Mouse (Mus musculus) intestine, embryonic 14.5 days (tissue): ENCODE results near the gene Mlst8. TPM values are rescaled to one million over a fixed set of nuclear protein-coding genes. Genes with fewer than 3 reads are reported as not detected.

Experiments
- ATAC-seq: fragments of 200-750 bp; cut with Nextera tagmentation; replicated peaks from 2 replicates; pipeline ENCODE4 v1.8.0; 2017; ENCODE audit warnings: low read depth, moderate number of reproducible peaks, moderate TSS enrichment, moderate library complexity; ENCODE audit not compliant: low FRiP score, low TSS enrichment
- DNase-seq: peaks from one replicate; pipeline ENCODE4 v3.0.0-alpha.2; 2018; ENCODE audit warnings: low spot score
- H3K27ac ChIP-seq: fragments of 300-500 bp; sonication (generic); 2 replicates; pipeline ENCODE4 v1.5.1; 2014; ENCODE audit warnings: low read depth, mild to moderate bottlenecking, control low read depth
- H3K27me3 ChIP-seq: fragments of 300-500 bp; sonication (generic); replicated peaks from 2 replicates; pipeline ENCODE4 v1.6.1; 2014; ENCODE audit warnings: low read length, control low read depth; ENCODE audit not compliant: control insufficient read depth, insufficient read depth
- H3K36me3 ChIP-seq: fragments of 300-500 bp; sonication (generic); 2 replicates; pipeline ENCODE4 v1.6.1; 2014; ENCODE audit warnings: low read length, control low read depth; ENCODE audit not compliant: control insufficient read depth, insufficient read depth
- H3K4me1 ChIP-seq: fragments of 300-500 bp; sonication (generic); replicated peaks from 2 replicates; pipeline ENCODE4 v1.6.1; 2014; ENCODE audit warnings: low read length, control low read depth, mixed read lengths; ENCODE audit not compliant: control insufficient read depth, insufficient read depth
- H3K4me2 ChIP-seq: fragments of 300-500 bp; sonication (generic); 2 replicates; pipeline ENCODE4 v1.6.1; 2014; ENCODE audit warnings: low read length
- H3K4me3 ChIP-seq: fragments of 300-500 bp; sonication (generic); 2 replicates; pipeline ENCODE4 v1.5.1; 2014; ENCODE audit warnings: low read depth, low read length, control low read depth, mixed read lengths
- H3K9ac ChIP-seq: fragments of 300-500 bp; sonication (generic); 2 replicates; pipeline ENCODE4 v1.6.1; 2014; ENCODE audit warnings: mild to moderate bottlenecking, low read length
- H3K9me3 ChIP-seq: fragments of 300-500 bp; sonication (generic); 2 replicates; pipeline ENCODE4 v1.6.1; 2016; ENCODE audit warnings: low read length, control low read depth; ENCODE audit not compliant: control insufficient read depth
- WGBS: fragments of 180-500 bp; shearing (Covaris S2); extraction: QIAGEN DNeasy Blood & Tissue Kit; methylation state at CpG from one replicate; pipeline ENCODE4 v1.1.7; 2014; 5-methylcytosine and 5-hydroxymethylcytosine counted together
- polyA plus RNA-seq: library from polyadenylated mRNA; unstranded; fragments of >200 nt; fragmentation: Nextera tagmentation; extraction: Ambion mirVana; gene quantifications from 2 replicates; pipeline ENCODE4 v1.2.1, GENCODE M21; 2014

Gene Mlst8
- polyA plus RNA-seq, 1 experiment from 2014 or later, result 32.3 TPM

DNA sequence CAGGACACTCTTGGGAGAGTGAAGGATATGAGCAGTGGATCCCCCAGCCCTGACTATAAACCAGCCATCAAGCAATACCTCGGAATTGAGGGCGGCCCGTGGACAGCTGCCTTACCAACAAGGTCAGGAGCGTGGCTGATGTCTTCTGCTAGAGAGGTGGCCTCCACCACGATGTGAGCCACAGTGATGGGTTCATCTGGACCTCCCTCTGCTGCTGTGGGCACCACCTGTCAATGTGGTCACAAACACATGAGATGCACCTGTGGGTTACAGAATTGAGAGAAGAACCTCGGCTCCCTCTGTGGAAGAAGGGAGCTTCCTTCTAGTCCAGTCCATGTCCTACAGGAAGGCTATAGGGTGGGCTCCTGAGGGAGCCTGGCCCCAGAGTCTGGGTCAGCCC lies 29.4 kb downstream of the Mlst8 start:
- Histone ChIP-seq H3K4me3 (no peak overlapping the region), H3K9ac (no peak overlapping the region), H3K27ac (no peak overlapping the region), H3K36me3 (peaks cover 75% of the 10 kb centered on the region), H3K27me3 (no peaks in the 10 kb centered on the region), H3K9me3 (no peaks in the 10 kb centered on the region), H3K4me2 (no peak overlapping the region), H3K4me1 (peaks cover 8% of the 10 kb centered on the region)
- ATAC-seq, result no peak
- 95% methylated on average over 6 of the region's 6 CpGs for WGBS
- no peak for DNase-seq

DNA sequence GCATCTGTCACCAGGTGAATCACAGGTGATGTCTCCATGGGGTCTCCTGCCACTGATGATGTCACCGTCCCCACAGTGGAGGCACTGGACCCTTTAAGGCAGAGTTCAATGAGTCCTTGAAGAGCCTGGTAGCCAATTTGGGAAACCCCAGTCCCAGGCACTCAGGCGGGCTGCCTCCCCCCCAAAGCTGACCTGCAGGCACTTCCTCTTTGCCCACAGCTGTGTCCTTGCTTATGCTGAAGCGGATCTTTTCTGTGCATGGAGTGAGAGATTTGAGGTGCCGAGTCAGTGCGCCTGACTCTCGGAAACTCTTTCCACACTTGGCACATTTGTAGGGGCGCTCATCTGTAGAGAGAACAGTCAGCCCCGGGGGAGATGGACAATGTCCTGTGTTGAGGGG lies 32.3 kb downstream of the Mlst8 start:
- Histone ChIP-seq H3K27ac (no peak overlapping the region), H3K9me3 (no peaks in the 10 kb centered on the region), H3K9ac (no peak overlapping the region), H3K36me3 (peaks cover 91% of the 10 kb centered on the region), H3K4me2 (no peak overlapping the region), H3K27me3 (no peaks in the 10 kb centered on the region), H3K4me3 (no peak overlapping the region), H3K4me1 (no peaks in the 10 kb centered on the region)
- 90% methylated on average over 8 of the region's 8 CpGs for WGBS
- ATAC-seq (no peak), DNase-seq (no peak)

DNA sequence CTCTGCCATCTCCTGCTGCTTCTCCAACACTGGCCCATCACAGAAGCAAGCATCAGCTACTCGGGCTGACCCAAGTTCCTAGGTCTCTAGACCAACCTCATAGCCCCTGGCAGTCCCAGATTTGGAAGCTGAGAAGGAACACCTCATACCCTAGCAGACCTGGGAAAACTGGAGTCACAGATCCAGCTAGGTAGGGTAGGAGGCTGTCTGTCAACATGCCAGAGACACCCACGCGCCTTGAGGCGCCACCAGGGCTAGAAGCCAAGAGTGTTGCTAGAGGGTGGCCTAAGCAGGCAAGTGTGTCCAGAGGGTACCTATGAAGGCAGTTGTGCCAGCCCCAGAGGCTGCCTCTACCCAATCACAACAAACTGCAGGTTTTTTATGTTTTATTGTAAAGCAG lies 35.5 kb downstream of the Mlst8 start:
- no peak overlapping the region for H3K27ac ChIP-seq
- no peaks in the 10 kb centered on the region for H3K4me1 ChIP-seq
- no peak overlapping the region for H3K4me3 ChIP-seq
- H3K9ac ChIP-seq, result no peak overlapping the region
- no peak for DNase-seq
- H3K4me2 ChIP-seq, result no peak overlapping the region
- ATAC-seq, result no peak
- 92% methylated on average over 4 of the region's 4 CpGs for WGBS
- no peaks in the 10 kb centered on the region for H3K9me3 ChIP-seq
- no peaks in the 10 kb centered on the region for H3K27me3 ChIP-seq
- peaks cover 92% of the 10 kb centered on the region for H3K36me3 ChIP-seq

DNA sequence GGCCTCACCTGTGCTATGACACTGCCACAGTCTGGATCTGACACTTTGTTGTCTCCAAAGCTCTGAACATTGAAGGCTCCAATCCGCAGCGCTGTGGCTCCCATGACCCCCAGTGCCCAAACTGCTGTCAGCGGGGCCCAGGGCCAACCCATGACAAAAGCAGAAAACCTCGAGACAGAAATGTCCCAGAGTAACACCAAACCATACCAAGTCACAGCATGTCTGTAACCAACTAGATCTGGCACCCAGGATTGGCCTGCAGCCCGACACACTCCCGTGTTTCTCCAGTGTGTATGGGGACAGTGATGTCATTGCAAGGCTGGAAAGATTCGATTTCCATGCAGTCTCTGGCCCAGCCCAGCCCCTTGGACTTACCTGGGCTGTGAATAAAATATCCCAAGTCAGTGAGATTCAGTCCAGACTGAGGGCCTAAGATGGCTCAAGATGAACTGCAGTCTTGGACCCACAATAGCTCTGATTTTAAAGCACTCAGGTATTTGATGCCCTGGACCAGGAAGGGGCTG lies 36.2 kb downstream of the Mlst8 start, which contains the start of gene Dnase1l2:
Dnase1l2 (minus strand) TSS at position 474 of the 524 bp plus-strand sequence.
- Histone ChIP-seq H3K4me3 (no peak within 1 kb of the TSS), H3K9ac (no peak within 1 kb of the TSS), H3K4me1 (no peaks in the 10 kb centered on the region), H3K4me2 (no peak within 1 kb of the TSS), H3K27me3 (no peaks in the 10 kb centered on the region), H3K9me3 (no peaks in the 10 kb centered on the region), H3K36me3 (peaks cover 92% of the 10 kb centered on the region), H3K27ac (no peak within 1 kb of the TSS)
- no peak for ATAC-seq
- WGBS, result 86% methylated on average over 7 of the region's 7 CpGs
- no peak for DNase-seq

DNA sequence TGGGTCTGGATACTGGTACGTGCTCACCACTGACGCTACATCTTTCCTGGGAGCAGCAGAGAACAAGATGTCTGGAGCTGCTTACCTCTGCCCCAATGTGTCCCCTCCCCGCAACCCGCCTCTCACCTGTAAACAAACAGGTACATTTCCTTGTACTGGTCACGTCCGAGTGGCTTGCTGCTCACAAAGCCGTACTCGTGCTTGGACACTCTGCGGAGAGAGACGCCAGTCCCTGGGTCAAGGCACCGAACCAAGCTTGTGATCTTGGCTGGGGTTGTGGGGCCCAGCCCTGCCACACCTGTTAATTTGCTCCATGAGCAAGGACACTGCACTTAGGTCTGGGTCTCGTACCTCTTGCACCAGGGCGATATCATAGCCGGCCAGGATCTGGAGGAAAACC lies 36.8 kb downstream of the Mlst8 start:
- DNase-seq (no peak), ATAC-seq (no peak)
- Histone ChIP-seq H3K4me1 (no peaks in the 10 kb centered on the region), H3K36me3 (peaks cover 91% of the 10 kb centered on the region), H3K9me3 (no peaks in the 10 kb centered on the region), H3K9ac (no peak overlapping the region), H3K27me3 (no peaks in the 10 kb centered on the region), H3K4me2 (no peak overlapping the region), H3K27ac (no peak overlapping the region), H3K4me3 (no peak overlapping the region)
- 86% methylated on average over 14 of the region's 14 CpGs for WGBS

DNA sequence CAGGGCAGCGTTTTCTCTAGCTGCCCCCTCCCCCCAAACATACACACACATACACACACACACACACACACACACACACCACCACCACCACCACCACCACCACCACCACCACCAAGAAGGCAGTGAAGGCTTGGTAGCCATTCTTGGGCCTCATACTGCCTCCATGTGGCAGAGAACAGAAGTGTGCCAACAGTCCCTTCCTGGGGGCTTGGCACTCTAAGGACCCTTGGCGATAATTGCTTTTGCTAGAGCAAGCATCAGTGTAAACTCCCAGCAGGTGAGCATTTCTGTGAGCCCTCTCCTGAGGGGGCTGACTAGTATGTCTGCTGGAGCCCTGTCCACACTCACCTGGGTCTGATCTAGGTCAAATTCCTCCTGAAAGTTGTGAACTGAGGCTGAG lies 37.7 kb downstream of the Mlst8 start:
- DNase-seq (no peak), ATAC-seq (no peak)
- Histone ChIP-seq H3K9ac (no peak overlapping the region), H3K36me3 (peaks cover 86% of the 10 kb centered on the region), H3K9me3 (no peaks in the 10 kb centered on the region), H3K4me2 (no peak overlapping the region), H3K4me3 (no peak overlapping the region), H3K27me3 (no peaks in the 10 kb centered on the region), H3K27ac (no peak overlapping the region), H3K4me1 (no peaks in the 10 kb centered on the region)
- WGBS, result 57% methylated on average over 2 of the region's 2 CpGs

DNA sequence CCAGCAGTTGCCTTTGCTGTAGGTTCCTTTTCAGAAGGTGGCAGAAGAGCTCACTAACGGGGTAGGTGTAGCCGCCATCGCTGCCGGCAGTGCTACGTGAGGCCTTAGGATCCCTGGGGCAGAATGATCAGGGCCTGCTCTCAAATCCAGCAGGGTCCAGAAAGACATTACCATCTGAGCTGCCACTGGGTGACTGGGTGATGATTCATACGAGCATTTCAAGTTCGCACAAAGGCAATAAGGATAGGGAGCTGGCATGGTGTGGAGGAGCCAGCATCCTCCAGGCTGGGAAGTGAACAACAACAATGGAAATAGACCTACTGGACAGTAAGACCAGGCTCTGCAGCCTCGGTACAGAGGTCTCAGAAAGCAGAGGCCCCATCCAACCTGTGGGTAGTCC lies 38.5 kb downstream of the Mlst8 start:
- no peak for DNase-seq
- WGBS, result 90% methylated on average over 8 of the region's 8 CpGs
- Histone ChIP-seq H3K9ac (no peak overlapping the region), H3K36me3 (peaks cover 86% of the 10 kb centered on the region), H3K27me3 (no peaks in the 10 kb centered on the region), H3K4me1 (no peaks in the 10 kb centered on the region), H3K27ac (no peak overlapping the region), H3K4me3 (no peak overlapping the region), H3K9me3 (no peaks in the 10 kb centered on the region), H3K4me2 (no peak overlapping the region)
- ATAC-seq, result no peak

DNA sequence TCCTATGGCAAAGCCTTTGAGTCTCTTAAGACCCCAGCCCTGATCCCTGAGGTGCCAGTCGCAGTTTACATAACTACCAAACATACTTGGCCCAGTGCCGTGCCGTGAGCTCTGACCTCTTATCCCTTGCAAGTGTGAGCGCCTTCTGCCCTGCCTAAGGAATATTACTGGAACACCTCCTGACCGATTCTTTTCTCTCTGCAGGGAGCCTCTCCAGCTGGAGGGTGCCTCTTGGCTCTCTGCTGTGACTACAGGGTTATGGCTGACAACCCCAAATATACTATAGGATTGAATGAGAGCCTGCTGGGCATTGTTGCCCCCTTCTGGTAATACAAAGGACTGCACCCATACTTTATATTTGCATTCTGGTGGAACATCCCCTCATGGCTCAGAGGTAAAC lies 41.9 kb downstream of the Mlst8 start:
- Histone ChIP-seq H3K36me3 (peaks cover 72% of the 10 kb centered on the region), H3K27ac (no peak overlapping the region), H3K9ac (no peak overlapping the region), H3K4me1 (no peaks in the 10 kb centered on the region), H3K9me3 (no peaks in the 10 kb centered on the region), H3K4me3 (no peak overlapping the region), H3K4me2 (no peak overlapping the region), H3K27me3 (no peaks in the 10 kb centered on the region)
- DNase-seq (peak; percentile 63), ATAC-seq (peak; percentile 32; the same call in 1 of the 2 replicates)
- 69% methylated on average over 5 of the region's 5 CpGs for WGBS

DNA sequence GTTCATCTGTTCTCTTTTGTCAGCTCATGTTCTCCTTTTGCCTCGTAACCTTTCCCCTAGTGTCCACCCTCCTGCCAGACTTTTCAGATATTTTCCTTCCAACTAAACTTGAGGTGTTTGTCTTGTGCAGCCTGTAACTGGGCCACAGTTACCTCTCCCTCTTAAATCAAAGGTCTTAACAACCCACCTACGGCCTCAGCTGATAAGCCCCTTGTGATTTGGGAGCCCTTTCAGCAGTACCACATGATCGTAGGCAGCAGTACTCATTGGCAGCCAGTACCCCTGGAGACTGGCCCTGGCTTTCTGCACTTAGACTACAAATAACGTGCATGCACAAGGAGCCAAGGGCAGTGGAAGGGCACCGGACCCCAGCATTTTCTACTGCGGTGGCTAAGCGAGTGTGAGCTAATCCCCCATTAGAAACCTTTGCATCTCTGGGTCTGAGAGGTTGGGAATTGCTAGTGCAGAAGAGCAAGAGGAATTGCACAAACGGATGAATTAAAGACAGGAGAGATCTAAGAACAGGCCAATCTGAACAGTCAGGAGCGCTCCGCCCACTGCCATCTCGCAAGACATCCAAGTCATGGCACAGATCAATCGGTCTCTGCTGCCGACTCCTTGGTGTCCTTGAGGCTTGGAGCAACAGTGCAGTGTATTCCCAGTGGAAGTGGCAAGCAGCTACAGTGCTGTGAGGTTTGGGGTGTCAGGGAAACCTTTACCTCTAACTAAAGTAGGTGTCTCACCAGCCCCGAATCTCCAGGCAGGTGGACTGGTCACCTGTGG lies 49.5 kb downstream of the Mlst8 start:
- ATAC-seq (no peak), DNase-seq (no peak)
- Histone ChIP-seq H3K4me2 (no peak overlapping the region), H3K36me3 (peaks cover 17% of the 10 kb centered on the region), H3K9me3 (no peaks in the 10 kb centered on the region), H3K4me1 (peaks cover 5% of the 10 kb centered on the region), H3K27ac (no peak overlapping the region), H3K9ac (no peak overlapping the region), H3K4me3 (no peak overlapping the region), H3K27me3 (no peaks in the 10 kb centered on the region)
- 83% methylated on average over 14 of the region's 14 CpGs for WGBS
